Mouse (Mus musculus) stomach, embryonic 16.5 days (tissue): ENCODE measurements around the gene Ptpn1. TPM values are rescaled to one million over a fixed set of nuclear protein-coding genes. Genes with fewer than 3 reads are reported as not detected.

Experiments used
- ATAC-seq: fragments of 200-750 bp; cut with Nextera tagmentation; 2 replicates; pipeline ENCODE4 v1.8.0; 2017; ENCODE audit warnings: moderate number of reproducible peaks, moderate TSS enrichment; ENCODE audit not compliant: insufficient read depth, low FRiP score
- H3K27ac ChIP-seq: fragments of 300-500 bp; sonication (generic); 2 replicates; pipeline ENCODE4 v1.5.1; 2014; ENCODE audit warnings: low read length
- H3K27me3 ChIP-seq: fragments of 300-500 bp; sonication (generic); 2 replicates; pipeline ENCODE4 v1.6.1; 2014; ENCODE audit warnings: low read length, control low read depth, mixed read lengths; ENCODE audit not compliant: control insufficient read depth, insufficient read depth
- H3K36me3 ChIP-seq: fragments of 300-500 bp; sonication (generic); 2 replicates; pipeline ENCODE4 v1.6.1; 2014; ENCODE audit warnings: low read length; ENCODE audit not compliant: control insufficient read depth, insufficient read depth
- H3K4me1 ChIP-seq: fragments of 300-500 bp; sonication (generic); 2 replicates; pipeline ENCODE4 v1.6.1; 2014; ENCODE audit warnings: low read length, control low read depth, mixed read lengths; ENCODE audit not compliant: control insufficient read depth, insufficient read depth
- H3K4me2 ChIP-seq: fragments of 300-500 bp; sonication (generic); 2 replicates; pipeline ENCODE4 v1.6.1; 2014; ENCODE audit warnings: low read depth, low read length, mixed read lengths
- H3K4me3 ChIP-seq: fragments of 300-500 bp; sonication (generic); replicated peaks from 2 replicates; pipeline ENCODE4 v1.5.1; 2014; ENCODE audit warnings: mild to moderate bottlenecking, low read length
- H3K9ac ChIP-seq: fragments of 300-500 bp; sonication (generic); 2 replicates; pipeline ENCODE4 v1.6.1; 2014; ENCODE audit warnings: low read length
- H3K9me3 ChIP-seq: fragments of 300-500 bp; sonication (generic); replicated peaks from 2 replicates; pipeline ENCODE4 v1.6.1; 2016; ENCODE audit warnings: low read length, control low read depth; ENCODE audit not compliant: control insufficient read depth
- WGBS: fragments of 180-500 bp; shearing (Covaris S2); extraction: QIAGEN DNeasy Blood & Tissue Kit; methylation state at CpG from one replicate; pipeline ENCODE4 v1.1.7; 2014; 5-methylcytosine and 5-hydroxymethylcytosine counted together
- polyA plus RNA-seq: library from polyadenylated mRNA; unstranded; fragments of >200 nt; fragmentation: Nextera tagmentation; extraction: Ambion mirVana; gene quantifications from 2 replicates; pipeline ENCODE4 v1.2.1, GENCODE M21; 2015

Gene Ptpn1
- polyA plus RNA-seq, 1 experiment from 2014 or later, result 51.3 TPM

DNA sequence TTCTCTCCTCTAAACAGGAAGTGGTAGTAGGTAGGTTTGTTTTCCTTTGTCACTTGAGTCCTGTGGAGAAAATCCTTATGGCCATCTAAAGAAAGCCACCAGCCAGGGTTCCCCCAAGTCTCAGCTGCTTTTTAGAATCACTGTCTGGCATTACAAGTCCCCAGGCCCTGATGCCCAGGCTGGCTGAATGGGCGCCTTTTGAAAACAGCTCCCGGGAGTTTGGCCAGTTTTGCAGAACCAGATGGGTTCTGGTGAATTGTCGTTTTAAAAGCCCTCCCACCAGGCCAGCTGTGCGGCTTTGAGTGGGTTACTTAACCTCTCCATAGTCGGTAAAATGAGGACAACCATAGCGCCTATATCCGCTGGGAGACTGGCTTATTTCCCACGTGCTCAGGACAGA is 34.0 kb upstream of the Ptpn1 start:
- H3K27me3 ChIP-seq, result no peaks in the 10 kb centered on the region
- H3K9me3 ChIP-seq, result no peaks in the 10 kb centered on the region
- H3K4me1 ChIP-seq, result 0 out of 2 replicates have a peak, but pooled peaks cover 7% of the 10 kb centered on the region
- H3K27ac ChIP-seq, result no peak overlapping the region
- 79% methylated on average over 8 of the region's 8 CpGs for WGBS
- H3K4me2 ChIP-seq, result no peak overlapping the region
- no peak for ATAC-seq
- no peaks in the 10 kb centered on the region for H3K36me3 ChIP-seq
- H3K4me3 ChIP-seq, result no peak overlapping the region
- no peak overlapping the region for H3K9ac ChIP-seq

DNA sequence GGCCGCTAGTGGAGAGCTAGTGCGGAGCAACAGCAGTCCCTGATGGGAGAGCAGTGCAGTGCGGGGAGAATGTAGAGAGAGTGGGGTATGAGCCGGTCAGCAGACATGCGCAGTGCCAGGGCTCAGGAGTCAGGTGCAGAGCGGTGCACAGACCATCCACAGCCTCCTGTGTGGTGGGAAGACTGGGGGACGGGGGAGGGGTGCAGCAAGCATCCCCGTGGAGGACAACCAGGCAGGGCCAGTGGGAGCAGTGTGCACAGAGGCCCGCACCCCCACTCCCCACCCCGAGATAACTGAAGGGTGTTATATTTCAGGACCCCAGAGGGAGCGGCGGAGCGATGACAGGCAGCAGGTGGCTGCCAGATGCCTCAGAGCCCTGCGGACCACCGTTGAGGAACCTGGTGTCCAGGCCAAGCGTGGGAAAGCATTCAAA is 31.9 kb upstream of the Ptpn1 start:
- 17% methylated on average over 16 of the region's 16 CpGs for WGBS
- Histone ChIP-seq H3K27me3 (no peaks in the 10 kb centered on the region), H3K36me3 (no peaks in the 10 kb centered on the region), H3K4me2 (no peak overlapping the region), H3K4me1 (0 out of 2 replicates have a peak, but pooled peaks cover 9% of the 10 kb centered on the region), H3K9ac (0 out of 2 replicates have a peak overlapping the region, but pooled peaks have one; percentile 22), H3K9me3 (no peaks in the 10 kb centered on the region), H3K4me3 (no peak overlapping the region), H3K27ac (no peak overlapping the region)
- ATAC-seq, result no peak

DNA sequence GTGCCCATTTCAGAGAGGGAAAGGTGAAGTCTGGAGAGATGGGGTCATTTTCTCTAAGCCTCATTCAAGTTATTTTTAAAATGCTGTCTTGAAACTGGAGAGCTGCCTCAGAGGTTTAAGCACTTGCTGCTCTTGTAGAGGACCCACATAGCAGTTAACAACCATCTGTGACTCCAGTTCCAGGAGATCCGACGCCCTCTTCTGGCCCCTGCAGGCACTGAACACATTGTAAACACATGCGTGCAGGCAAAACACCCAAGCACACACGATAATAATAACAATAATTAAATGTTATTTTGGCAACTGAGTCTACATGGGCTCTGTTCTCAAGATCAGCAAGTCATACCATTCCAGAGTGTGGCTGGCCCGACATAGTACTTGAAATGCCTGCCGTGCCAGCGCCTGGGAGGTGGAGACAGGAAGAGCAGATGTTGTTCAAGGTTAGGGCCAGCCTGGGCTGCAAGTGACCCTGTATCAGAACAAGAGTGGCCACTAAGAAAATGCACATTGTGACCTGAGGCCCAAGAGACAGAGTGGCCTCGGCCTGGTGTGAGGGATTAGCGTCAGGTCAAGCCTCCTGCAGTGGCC is 29.6 kb upstream of the Ptpn1 start:
- H3K4me3 ChIP-seq, result no peak overlapping the region
- no peak overlapping the region for H3K27ac ChIP-seq
- no peaks in the 10 kb centered on the region for H3K36me3 ChIP-seq
- 0 out of 2 replicates have a peak, but pooled peaks cover 9% of the 10 kb centered on the region for H3K4me1 ChIP-seq
- ATAC-seq, result no peak
- no peak overlapping the region for H3K9ac ChIP-seq
- no peak overlapping the region for H3K4me2 ChIP-seq
- H3K27me3 ChIP-seq, result no peaks in the 10 kb centered on the region
- 64% methylated on average over 9 of the region's 9 CpGs for WGBS
- H3K9me3 ChIP-seq, result no peaks in the 10 kb centered on the region

DNA sequence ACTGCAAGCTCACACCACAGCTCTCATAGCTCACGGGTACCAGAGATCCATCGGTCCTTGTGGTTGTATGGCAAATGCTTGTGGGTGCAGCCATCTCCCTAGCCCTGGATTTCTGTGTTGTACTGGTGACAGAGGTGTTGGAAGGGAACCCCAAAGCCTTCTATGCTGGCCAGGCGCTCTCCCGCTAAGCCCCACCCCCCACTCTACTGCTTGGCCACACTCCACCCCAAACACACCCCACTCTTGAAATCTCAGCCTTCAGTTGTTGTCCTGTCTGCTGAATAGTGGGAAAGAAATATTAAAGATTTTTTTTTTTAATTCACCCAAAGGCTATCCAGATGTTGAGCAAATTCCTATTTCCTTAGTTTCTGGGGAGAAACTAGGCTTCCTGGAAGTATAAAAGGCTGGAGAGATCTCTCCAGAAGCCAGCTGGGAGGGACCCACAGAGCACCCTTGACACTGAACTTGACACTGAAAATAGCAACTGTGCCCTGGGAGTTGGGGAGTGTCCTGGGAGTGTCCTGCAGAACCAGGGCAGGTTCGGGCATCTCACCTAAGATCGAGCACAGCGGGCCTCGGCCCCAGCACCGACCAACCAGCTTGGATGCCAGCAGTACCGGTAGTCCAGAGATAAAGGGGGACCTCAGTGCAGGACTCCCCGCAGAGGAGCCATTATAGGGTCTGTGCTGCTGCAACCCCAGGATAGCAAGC is 28.5 kb upstream of the Ptpn1 start:
- WGBS, result 75% methylated on average over 11 of the region's 11 CpGs
- Histone ChIP-seq H3K4me3 (no peak overlapping the region), H3K27ac (peak overlapping the region; percentile 34; the same call in 1 of the 2 replicates), H3K9me3 (no peaks in the 10 kb centered on the region), H3K27me3 (no peaks in the 10 kb centered on the region), H3K4me1 (0 out of 2 replicates have a peak, but pooled peaks cover 9% of the 10 kb centered on the region), H3K36me3 (no peaks in the 10 kb centered on the region), H3K9ac (no peak overlapping the region), H3K4me2 (no peak overlapping the region)
- no peak for ATAC-seq

DNA sequence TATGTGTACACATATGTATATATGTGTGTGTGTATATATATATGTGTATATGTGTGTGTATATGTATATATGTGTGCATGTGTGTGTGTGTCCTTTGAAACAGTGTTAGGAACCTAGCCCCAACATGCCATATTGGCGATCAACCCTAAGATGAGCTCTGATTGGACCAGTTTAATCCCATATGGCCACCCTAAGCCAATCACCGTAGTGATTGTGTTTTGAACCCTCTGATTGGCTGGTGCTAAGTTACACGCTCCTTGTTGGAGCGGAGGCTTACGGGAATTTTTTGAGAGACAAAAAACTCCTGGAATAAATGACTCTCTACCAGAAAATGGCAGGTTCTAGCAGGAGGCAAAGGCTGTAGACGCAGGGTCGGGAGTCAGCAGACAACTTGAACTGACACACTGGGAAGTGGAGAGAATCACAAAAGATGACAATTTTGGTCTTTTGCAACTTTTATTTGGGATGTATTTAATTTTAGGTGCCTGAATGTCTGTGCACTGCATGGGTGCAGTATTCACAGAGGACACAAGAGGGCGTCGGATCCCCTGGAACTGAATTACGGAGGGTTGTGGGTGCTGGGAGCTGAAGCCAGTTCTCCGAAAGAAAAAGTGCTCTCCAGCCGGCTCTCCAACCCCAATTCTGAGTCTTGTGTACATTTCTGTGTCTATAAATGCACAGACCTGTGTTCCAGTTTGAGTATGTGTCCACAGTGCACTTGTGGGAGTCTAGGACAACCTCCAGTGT is 27.1 kb upstream of the Ptpn1 start:
- Histone ChIP-seq H3K9ac (no peak overlapping the region), H3K9me3 (no peaks in the 10 kb centered on the region), H3K4me2 (no peak overlapping the region), H3K36me3 (no peaks in the 10 kb centered on the region), H3K27ac (no peak overlapping the region), H3K4me1 (0 out of 2 replicates have a peak, but pooled peaks cover 8% of the 10 kb centered on the region), H3K27me3 (no peaks in the 10 kb centered on the region), H3K4me3 (no peak overlapping the region)
- WGBS, result 79% methylated on average over 12 of the region's 12 CpGs
- no peak for ATAC-seq

DNA sequence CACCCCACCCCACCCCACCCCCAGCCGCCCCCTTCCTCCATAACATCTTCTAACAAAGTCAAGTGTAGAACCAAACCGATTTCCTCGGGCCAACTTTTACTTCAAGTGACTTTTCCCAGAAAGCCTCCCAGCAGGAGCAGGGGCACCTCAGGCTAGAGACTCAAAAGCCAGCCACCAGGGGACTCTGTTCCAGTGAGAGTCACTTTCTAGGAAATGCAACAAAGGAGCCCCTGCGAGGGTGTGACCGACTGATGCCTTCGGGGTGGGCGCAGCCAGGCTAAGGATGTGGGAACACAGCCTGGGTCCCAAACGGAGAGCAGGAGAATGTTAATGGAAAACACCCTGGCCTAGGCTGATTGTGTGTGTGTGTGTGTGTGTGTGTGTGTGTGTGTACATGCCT is 26.3 kb upstream of the Ptpn1 start:
- Histone ChIP-seq H3K9ac (no peak overlapping the region), H3K4me1 (0 out of 2 replicates have a peak, but pooled peaks cover 4% of the 10 kb centered on the region), H3K4me3 (no peak overlapping the region), H3K27me3 (no peaks in the 10 kb centered on the region), H3K27ac (no peak overlapping the region), H3K4me2 (no peak overlapping the region), H3K36me3 (no peaks in the 10 kb centered on the region), H3K9me3 (no peaks in the 10 kb centered on the region)
- no peak for ATAC-seq
- WGBS, result 48% methylated on average over 8 of the region's 8 CpGs

DNA sequence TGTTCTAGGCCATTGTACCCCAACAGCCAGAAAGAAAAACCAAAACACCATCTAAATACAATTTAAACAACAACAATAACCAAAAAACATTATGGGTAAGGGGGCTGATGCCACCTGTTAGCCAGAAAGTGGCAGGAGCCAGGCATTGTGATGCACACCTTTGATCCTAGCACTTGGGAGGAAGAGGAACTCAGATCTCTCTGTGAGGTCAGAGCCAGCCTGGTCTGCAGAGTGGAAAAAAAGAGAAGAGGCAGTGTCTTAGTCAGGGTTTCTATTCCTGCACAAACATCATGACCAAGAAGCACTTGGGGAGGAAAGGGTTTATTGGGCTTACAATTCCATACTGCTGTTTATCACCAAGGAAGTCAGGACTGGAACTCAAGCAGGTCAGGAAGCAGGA is 25.1 kb upstream of the Ptpn1 start:
- H3K27ac ChIP-seq, result no peak overlapping the region
- no peak overlapping the region for H3K4me3 ChIP-seq
- H3K27me3 ChIP-seq, result no peaks in the 10 kb centered on the region
- no peaks in the 10 kb centered on the region for H3K36me3 ChIP-seq
- no peak for ATAC-seq
- H3K9ac ChIP-seq, result no peak overlapping the region
- 0 out of 2 replicates have a peak, but pooled peaks cover 4% of the 10 kb centered on the region for H3K4me1 ChIP-seq
- H3K4me2 ChIP-seq, result no peak overlapping the region
- no peaks in the 10 kb centered on the region for H3K9me3 ChIP-seq

DNA sequence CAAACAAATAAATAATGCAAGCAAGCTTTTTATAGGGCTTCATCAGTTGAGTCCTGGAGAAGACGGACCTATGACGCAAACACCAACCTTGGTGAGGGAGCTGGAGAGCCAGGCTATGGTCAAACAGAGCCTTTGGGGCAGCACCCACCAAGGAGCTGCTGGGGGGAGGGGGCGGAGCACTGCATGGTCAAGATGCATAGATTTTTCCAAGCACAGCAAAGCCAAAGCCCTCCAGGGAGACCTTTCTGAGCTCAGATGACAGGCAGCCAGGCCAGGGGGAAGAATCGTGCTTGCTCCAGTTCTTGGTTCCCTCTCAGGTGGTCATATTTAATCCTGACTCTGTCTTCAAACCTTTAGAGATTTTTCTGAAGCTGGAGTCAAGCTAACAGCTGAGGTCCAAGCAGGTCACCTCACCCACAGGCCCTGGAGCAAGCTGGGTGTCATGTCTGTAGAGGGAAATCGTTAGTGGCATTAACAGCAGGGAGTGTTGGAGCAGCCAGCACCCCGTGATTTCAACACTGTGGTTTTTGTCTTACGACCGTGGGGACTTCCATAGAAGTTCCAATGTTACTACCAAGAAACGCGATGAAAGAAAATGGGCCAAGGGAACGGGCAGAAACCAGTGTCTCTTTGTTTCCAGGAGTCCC is 22.2 kb upstream of the Ptpn1 start:
- H3K4me2 ChIP-seq, result no peak overlapping the region
- no peak for ATAC-seq
- 0 out of 2 replicates have a peak, but pooled peaks cover 5% of the 10 kb centered on the region for H3K9me3 ChIP-seq
- H3K4me1 ChIP-seq, result no peaks in the 10 kb centered on the region
- 72% methylated on average over 11 of the region's 11 CpGs for WGBS
- H3K27me3 ChIP-seq, result no peaks in the 10 kb centered on the region
- H3K36me3 ChIP-seq, result no peaks in the 10 kb centered on the region
- no peak overlapping the region for H3K9ac ChIP-seq
- H3K4me3 ChIP-seq, result no peak overlapping the region
- no peak overlapping the region for H3K27ac ChIP-seq
